Mouse (Mus musculus) spleen, adult 2 months (tissue): Measurements from ENCODE around the gene Sgpl1.

Experiments used
- CTCF ChIP-seq: fragments of 200-500 bp; IDR thresholded peaks from 2 replicates; pipeline ENCODE4 v1.5.1; 2011; ENCODE audit warnings: mild to moderate bottlenecking, inconsistent platforms; ENCODE audit not compliant: insufficient read depth, insufficient read length, insufficient replicate concordance; ENCODE audit errors: extremely low read depth
- POLR2A ChIP-seq: fragments of 200-500 bp; IDR thresholded peaks from 2 replicates; pipeline ENCODE4 v1.6.1; 2011; ENCODE audit warnings: low read depth, low read length, inconsistent platforms

- TF ChIP-seq CTCF (no peak), POLR2A (no peak)
These were observed 8.9 kb upstream of the Sgpl1 start for GRCm38 (mm10) chr10:61156453-61156852.
